Mouse (Mus musculus) CD8-positive naive resting alpha-beta T cell, adult 57 days (primary cell): ENCODE results near the gene Asb5. TPM values are rescaled to one million over a fixed set of nuclear protein-coding genes. Genes with fewer than 3 reads are reported as not detected.

Experiments
- total RNA-seq: library from RNA; stranded (reverse); gene quantifications from one replicate; pipeline ENCODE4 v1.2.4, GENCODE M21; 2023

Asb5 gene
- not detected for total RNA-seq

GRCm38 (mm10) chr8:54529382-54530296 is at the start of gene Asb5, which contains the start of gene Spcs3:
Asb5 (plus strand) TSS chr8:54529580.
Spcs3 (minus strand) TSS chr8:54529998.

GRCm38 (mm10) chr8:54600671-54601251 is 71.4 kb downstream of the Asb5 start, which contains the start of gene Spata4:
Spata4 (plus strand) TSS chr8:54600781.

Other genes with a start within 250 kb of the Asb5 start
- 36.5 TPM for gene Spcs3, start 418 bp downstream of the Asb5 start, total RNA-seq
- not detected for gene Spata4, start 71.2 kb downstream of the Asb5 start, total RNA-seq